Mouse (Mus musculus): ENCODE measurements around the gene Gpi1.

GRCm38 (mm10) chr7:34250738-34251137 lies 20.6 kb upstream of the Gpi1 start, which contains the start of gene Gm6096:
- TF ChIP-seq GABPA (IDR thresholded peaks at IDR 0.05; ENCODE audit: insufficient replicate concordance, low read depth, low read length) (no peak), POLR2AphosphoS2 (IDR thresholded peaks at IDR 0.05; ENCODE audit: low read depth, low read length) (no peak), RAD21 (IDR thresholded peaks at IDR 0.05; ENCODE audit: low read depth, low read length) (no peak), CHD1 (IDR thresholded peaks at IDR 0.05; ENCODE audit: low read depth, low read length) (no peak), MAFK (IDR thresholded peaks at IDR 0.05; ENCODE audit: insufficient replicate concordance, low read length) (no peak), TCF12 (IDR thresholded peaks at IDR 0.05; ENCODE audit: low read depth, low read length) (no peak), USF1 (IDR thresholded peaks at IDR 0.05; ENCODE audit: low read depth, low read length) (no peak), NELFE (IDR thresholded peaks at IDR 0.05; ENCODE audit: low read depth, low read length) (no peak), POLR2A (IDR thresholded peaks at IDR 0.05; ENCODE audit: low read depth, low read length) (no peak), CTCF (conservative IDR thresholded peaks at IDR 0.05 in 1 of 2, IDR thresholded peaks at IDR 0.05 in 1 of 2; ENCODE audit: low read depth in 2 of 2, low read length in 2 of 2) (no peak), ETS1 (conservative IDR thresholded peaks at IDR 0.05; ENCODE audit: low read depth, low read length) (no peak), MAZ (IDR thresholded peaks at IDR 0.05; ENCODE audit: low read depth, low read length) (no peak)
